Mouse (Mus musculus) ES-E14 (cell line): ENCODE results near the gene Slfn14. TPM values are rescaled to one million over a fixed set of nuclear protein-coding genes. Genes with fewer than 3 reads are reported as not detected.

Experiments used
- DNase-seq: peaks from one replicate; pipeline ENCODE4 v3.0.0-alpha.2; 2013; ENCODE audit warnings: low read depth, low spot score
- H3K27ac ChIP-seq: 2 replicates; pipeline ENCODE4 v1.5.1; 2012; ENCODE audit warnings: low read depth, mild to moderate bottlenecking, low read length, moderate library complexity, mixed read lengths; ENCODE audit not compliant: poor library complexity, insufficient read depth, severe bottlenecking
- H3K36me3 ChIP-seq: 2 replicates; pipeline ENCODE4 v1.6.1; 2012; ENCODE audit warnings: mild to moderate bottlenecking, low read length, moderate library complexity, mixed read lengths; ENCODE audit not compliant: control insufficient read depth, poor library complexity, insufficient read depth, severe bottlenecking
- H3K4me1 ChIP-seq, 2 experiments: fragments of 150-350 bp in 1 of 2; sonication (generic) in 1 of 2; 2 replicates each; pipeline ENCODE4 v1.6.1; 2012; ENCODE audit warnings: low read length in 2 of 2, mild to moderate bottlenecking in 1 of 2, mixed read lengths in 1 of 2; ENCODE audit not compliant: control insufficient read depth in 2 of 2, insufficient read depth in 2 of 2, poor library complexity in 1 of 2
- H3K4me3 ChIP-seq, 2 experiments: fragments of 150-350 bp in 1 of 2; sonication (generic) in 1 of 2; 2 replicates each; pipeline ENCODE4 v1.5.1; 2012; ENCODE audit warnings: low read length in 2 of 2, low read depth in 1 of 2, mild to moderate bottlenecking in 1 of 2, mixed read lengths in 1 of 2; ENCODE audit not compliant: insufficient read depth in 1 of 2, poor library complexity in 1 of 2, severe bottlenecking in 1 of 2
- H3K9ac ChIP-seq: 2 replicates; pipeline ENCODE4 v1.6.1; 2012; ENCODE audit warnings: low read depth, mild to moderate bottlenecking, low read length, mixed read lengths; ENCODE audit not compliant: poor library complexity, insufficient read depth, severe bottlenecking
- H3K9me3 ChIP-seq: fragments of 150-350 bp; sonication (generic); 2 replicates; pipeline ENCODE4 v1.6.1; 2012; ENCODE audit warnings: low read depth, mild to moderate bottlenecking, low read length; ENCODE audit not compliant: control insufficient read depth, insufficient read depth
- CHD2 ChIP-seq: IDR thresholded peaks from 2 replicates; pipeline ENCODE4 v1.6.1; 2014; ENCODE audit warnings: mild to moderate bottlenecking, low read depth, low read length, inconsistent platforms
- HCFC1 ChIP-seq: IDR thresholded peaks from 2 replicates; pipeline ENCODE4 v1.6.1; 2012; ENCODE audit warnings: low read length, inconsistent platforms, borderline replicate concordance; ENCODE audit not compliant: insufficient read depth
- MAFK ChIP-seq: IDR thresholded peaks from 2 replicates; pipeline ENCODE4 v1.6.1; 2014; ENCODE audit warnings: mild to moderate bottlenecking, low read depth, low read length, inconsistent platforms; ENCODE audit not compliant: insufficient read depth
- ZC3H11A ChIP-seq: IDR thresholded peaks from 2 replicates; pipeline ENCODE4 v1.6.1; 2012; ENCODE audit warnings: low read depth, mild to moderate bottlenecking, inconsistent platforms, low read length, borderline replicate concordance
- ZNF384 ChIP-seq: IDR thresholded peaks from 2 replicates; pipeline ENCODE4 v1.6.1; 2012; ENCODE audit warnings: low read depth, low read length, inconsistent platforms
- in situ Hi-C, 2 experiments: fragments of 600-800 bp; cut with MboI; formaldehyde crosslinking; loops; one replicate each; pipeline ENCODE4 v1.15.1; 2025; ENCODE audit warnings: low sequenced_read_pairs in 2 of 2, inconsistent platforms in 1 of 2; ENCODE audit not compliant: unreplicated experiment in 2 of 2
- total RNA-seq: library from RNA; depleted of rRNA; stranded (reverse); fragments of 300-350 nt; gene quantifications from 2 replicates; pipeline ENCODE4 v1.2.3, GENCODE M21; 2012

Slfn14 gene
- total RNA-seq, 1 experiment, result not detected

DNA sequence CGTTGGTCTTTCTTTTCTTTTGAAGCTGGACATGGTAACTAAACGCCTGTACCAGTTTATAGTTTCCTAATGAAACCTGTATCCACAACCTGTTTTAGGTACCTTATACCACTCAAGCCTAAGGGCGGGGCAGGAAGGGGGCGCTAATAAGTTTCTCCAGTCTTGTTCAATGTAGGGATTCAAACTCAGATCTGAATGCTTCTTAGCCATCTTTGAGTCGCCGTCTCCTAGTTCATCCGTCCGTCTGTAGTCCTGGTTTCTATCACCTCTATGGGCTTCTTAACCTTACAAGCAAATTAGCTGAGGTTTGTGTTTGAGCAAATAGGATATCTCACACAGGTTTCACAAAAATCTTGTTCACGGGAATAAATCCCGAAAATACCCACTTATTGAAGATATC, 15.6 kb upstream of the Slfn14 start:
- peak overlapping the region; percentile 53; the same call in 1 of the 2 replicates for H3K9ac ChIP-seq

DNA sequence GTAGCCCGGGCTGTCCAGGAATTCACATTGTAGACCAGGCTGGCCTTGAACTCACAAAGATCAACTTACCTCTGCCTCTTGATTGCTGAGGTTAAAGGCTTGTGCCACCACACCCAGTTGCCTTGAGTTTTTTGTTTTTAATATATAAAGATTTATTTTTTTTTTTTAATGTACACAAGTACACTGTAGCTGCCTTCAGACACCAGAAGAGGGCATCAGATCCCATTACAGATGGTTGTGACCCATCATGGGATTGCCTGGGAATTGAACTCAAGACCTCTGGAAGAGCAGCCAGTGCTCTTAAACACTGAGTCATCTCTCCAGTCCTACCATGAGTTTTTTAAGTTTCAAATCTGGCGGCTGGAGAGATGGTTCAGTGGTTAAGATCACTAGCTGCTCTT, 14.9 kb upstream of the Slfn14 start:
- Histone ChIP-seq H3K9ac (no peak overlapping the region), H3K4me3 (no peak overlapping the region), H3K9me3 (no peaks in the 10 kb centered on the region), H3K27ac (no peak overlapping the region), H3K4me1 (peaks cover 0 to 2% of the 10 kb centered on the region in 2 experiments; a peak in 1 of 4 replicates), H3K36me3 (0 out of 2 replicates have a peak, but pooled peaks cover under 1% of the 10 kb centered on the region)
- in situ Hi-C loops, result no loop called here
- TF ChIP-seq CHD2 (no peak), ZC3H11A (no peak)
- DNase-seq, result no peak

More for the DNA sequence above, 15.6 kb upstream of the Slfn14 start:
- Histone ChIP-seq H3K4me1 (peaks cover 0 to 2% of the 10 kb centered on the region in 2 experiments; a peak in 1 of 4 replicates), H3K9me3 (no peaks in the 10 kb centered on the region), H3K4me3 (peak overlapping the region; percentile 79 to 84), H3K27ac (no peak overlapping the region), H3K36me3 (no peaks in the 10 kb centered on the region)
- TF ChIP-seq ZC3H11A, result no peak
- TF ChIP-seq CHD2, result no peak
- TF ChIP-seq ZNF384, result no peak
- TF ChIP-seq HCFC1, result no peak
- TF ChIP-seq MAFK, result no peak
- in situ Hi-C loops, result no loop called here
- DNase-seq, result no peak

GRCm38 (mm10) chr11:83299724-83300123, 13.2 kb upstream of the Slfn14 start:
- no peaks in the 10 kb centered on the region for H3K9me3 ChIP-seq
- in situ Hi-C loops, result no loop called here
- peaks cover 9% of the 10 kb centered on the region for H3K36me3 ChIP-seq
- TF ChIP-seq ZNF384 (no peak), ZC3H11A (no peak), CHD2 (no peak), HCFC1 (no peak), MAFK (no peak)
- no peak overlapping the region for H3K9ac ChIP-seq
- DNase-seq, result no peak
- no peak overlapping the region for H3K27ac ChIP-seq
- H3K4me1 ChIP-seq, result peaks cover 0 to 2% of the 10 kb centered on the region in 2 experiments; a peak in 1 of 4 replicates
- peak overlapping the region in 1 of 2 experiments; percentile 95; a peak in 2 of 4 replicates for H3K4me3 ChIP-seq

DNA sequence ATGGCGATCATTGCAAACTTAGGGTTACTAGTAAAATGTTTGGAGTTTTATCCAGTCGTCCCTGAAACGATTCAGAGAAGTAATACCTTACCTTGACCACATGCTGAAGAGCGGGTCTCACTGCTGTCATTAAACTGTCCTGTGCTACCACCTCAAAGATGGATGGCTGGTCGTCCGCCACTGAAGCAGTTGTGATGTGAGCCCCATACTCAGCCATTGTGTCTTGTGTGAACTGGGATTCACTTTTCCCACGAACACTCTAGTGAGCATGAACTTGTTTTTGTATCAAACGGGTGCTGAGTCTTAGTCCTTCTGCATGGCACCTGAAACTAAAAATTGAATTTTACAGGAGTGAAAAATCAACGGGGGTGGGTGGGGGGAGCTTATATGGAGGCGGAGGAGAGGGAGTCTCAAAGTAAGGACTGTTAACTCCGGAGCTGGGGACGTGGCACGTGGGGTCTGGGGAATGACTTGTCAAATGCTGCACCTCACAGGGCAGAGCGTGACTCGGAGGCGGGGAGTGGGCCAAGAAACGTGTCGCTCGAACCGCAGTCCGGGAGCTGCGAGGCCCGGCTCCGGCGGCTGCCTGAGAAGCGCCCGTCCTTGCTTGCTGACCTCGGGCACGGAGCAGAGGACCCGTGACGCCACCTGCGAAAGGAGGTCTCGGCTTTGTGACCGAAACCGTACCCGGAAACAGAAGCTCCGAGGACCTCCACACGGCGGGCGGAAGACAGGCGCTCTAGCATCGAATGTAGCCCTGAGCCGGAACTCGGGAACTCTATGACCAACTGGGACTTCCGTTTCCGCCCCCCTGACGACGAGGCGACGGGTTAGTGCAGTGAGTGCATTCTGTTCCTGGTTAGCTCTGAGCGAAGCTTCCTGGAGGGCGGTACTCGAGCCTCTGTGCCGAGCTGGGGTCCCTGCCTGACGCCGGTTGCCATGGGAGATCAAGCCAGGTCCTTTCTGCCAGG, 12.0 kb upstream of the Slfn14 start, which contains the start of gene Ap2b1:
Gene Ap2b1, plus strand, starts transcription at position 800 of the 971 bp plus-strand sequence.
- TF ChIP-seq ZNF384, result no peak
- no peak for TF ChIP-seq ZC3H11A
- TF ChIP-seq HCFC1, result peak; percentile 81
- peak within 1 kb of the TSS; percentile 90 for H3K27ac ChIP-seq
- DNase-seq, result peak; percentile 83
- H3K4me3 ChIP-seq, result peak within 1 kb of the TSS; percentile 93 to 95
- H3K9me3 ChIP-seq, result no peaks in the 10 kb centered on the region
- peak within 1 kb of the TSS; percentile 94 for H3K9ac ChIP-seq
- in situ Hi-C loops, result no loop called here
- no peaks in the 10 kb centered on the region; a peak in 1 of 4 replicates for H3K4me1 ChIP-seq
- peaks cover 13% of the 10 kb centered on the region for H3K36me3 ChIP-seq
